Mouse (Mus musculus): Measurements from ENCODE around the gene Nup107. TPM values are rescaled to one million over a fixed set of nuclear protein-coding genes. Genes with fewer than 3 reads are reported as not detected.

Gene Nup107
- polyA plus RNA-seq, 1 experiment from 2014 or later = 40.2 TPM

DNA sequence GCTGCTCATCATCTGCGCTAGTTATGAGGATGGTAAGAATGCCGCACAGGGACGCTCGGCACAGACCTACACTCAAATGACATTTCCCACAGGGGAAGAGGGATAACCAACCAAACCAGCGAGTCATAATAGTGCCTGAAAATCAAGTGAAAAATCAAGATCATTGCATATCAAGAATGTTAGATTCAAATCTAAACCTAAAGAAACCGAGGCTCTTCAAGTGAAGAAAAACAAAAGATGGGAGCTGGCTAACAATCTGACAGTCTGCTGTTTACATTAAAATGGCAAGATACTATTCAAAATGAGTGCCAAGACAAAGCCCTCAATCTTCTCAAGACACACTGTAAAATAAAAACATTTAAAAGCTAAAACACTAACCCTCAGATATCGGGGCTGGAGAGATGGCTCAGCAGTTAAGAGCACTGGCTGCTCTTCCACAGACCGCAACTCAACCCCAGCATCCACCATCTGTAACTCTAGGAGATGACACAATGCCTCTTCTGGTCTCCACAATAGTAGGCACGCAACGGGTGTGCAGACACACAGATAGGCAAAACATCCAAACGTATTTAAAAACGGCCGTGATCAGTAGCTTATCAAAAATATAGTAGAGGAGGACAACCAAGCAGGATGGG, 8.6 kb downstream of the Nup107 start:
- ATAC-seq (ENCODE audit: extremely low read depth, insufficient number of reproducible peaks, low FRiP score, low TSS enrichment) = no peak
- Histone ChIP-seq H3K9me3 (no peaks in the 10 kb centered on the region), H3K27me3 (replicated peaks) (no peaks in the 10 kb centered on the region), H3K4me1 (no peaks in the 10 kb centered on the region), H3K36me3 (peaks cover 88% of the 10 kb centered on the region), H3K4me3 (no peak overlapping the region), H3K9ac (no peak overlapping the region), H3K27ac (replicated peaks) (no peak overlapping the region), H3K4me2 (no peak overlapping the region)
- 93% methylated on average over 13 of the region's 13 CpGs for WGBS

DNA sequence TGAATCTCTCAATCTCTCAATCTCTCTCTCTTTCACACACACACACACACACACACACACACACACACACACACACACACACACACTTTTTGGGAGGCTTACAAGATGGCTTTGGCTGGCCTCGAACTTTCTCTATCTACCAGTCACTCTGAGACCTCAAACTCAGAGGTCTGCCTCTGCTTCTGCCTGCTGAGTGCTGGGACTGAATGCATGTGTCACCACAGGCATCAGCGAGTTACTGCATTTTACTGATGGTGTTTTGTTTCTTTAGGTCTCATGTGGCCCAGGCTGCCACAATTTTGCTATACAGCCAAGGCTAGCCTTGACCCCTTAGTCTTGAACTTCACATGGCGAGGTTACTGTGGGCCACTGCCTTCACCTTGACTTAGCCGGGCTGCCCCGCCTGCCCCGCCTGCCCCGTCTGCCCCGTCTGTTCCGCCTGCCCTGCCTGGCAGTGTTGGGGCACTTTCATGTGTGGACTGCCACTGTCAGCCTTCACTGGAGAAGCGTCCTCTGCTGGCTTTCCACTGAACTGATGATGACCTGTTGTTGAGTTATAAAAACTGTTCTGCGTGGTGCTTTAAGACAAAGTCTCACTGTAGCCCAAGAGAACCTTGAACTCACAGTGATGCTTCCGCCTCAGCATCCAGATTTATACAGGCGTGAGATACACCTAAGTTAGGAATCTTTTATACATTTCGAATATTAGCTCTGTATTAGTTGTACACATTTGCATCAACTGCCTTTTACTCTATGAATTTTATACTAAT, 9.8 kb downstream of the Nup107 start:
- Histone ChIP-seq H3K27me3 (replicated peaks) (no peaks in the 10 kb centered on the region), H3K9me3 (no peaks in the 10 kb centered on the region), H3K9ac (no peak overlapping the region), H3K4me2 (no peak overlapping the region), H3K4me3 (no peak overlapping the region), H3K36me3 (peaks cover 96% of the 10 kb centered on the region), H3K27ac (replicated peaks) (no peak overlapping the region), H3K4me1 (no peaks in the 10 kb centered on the region)
- ATAC-seq (ENCODE audit: extremely low read depth, insufficient number of reproducible peaks, low FRiP score, low TSS enrichment) = no peak
- 89% methylated on average over 14 of the region's 14 CpGs for WGBS

DNA sequence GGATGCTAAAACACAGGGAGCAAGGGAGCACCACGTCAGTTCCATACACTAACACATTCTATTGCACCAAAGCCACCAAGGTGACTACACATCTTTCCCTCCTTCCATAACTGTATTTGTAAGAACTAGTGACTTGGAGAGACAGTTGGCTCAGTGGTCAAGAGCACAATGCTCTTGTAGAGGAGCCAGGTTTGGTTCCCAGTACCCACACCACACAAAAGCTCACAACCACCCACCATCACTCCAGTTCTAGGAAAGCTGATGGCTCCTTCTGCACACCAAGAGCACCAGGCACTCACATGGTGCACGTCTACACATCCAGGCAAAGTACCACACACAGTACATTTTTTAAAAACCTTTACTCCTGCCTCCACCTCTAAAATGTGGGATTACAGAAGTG, 10.4 kb downstream of the Nup107 start:
- ATAC-seq (ENCODE audit: extremely low read depth, insufficient number of reproducible peaks, low FRiP score, low TSS enrichment) = no peak
- Histone ChIP-seq H3K9ac (no peak overlapping the region), H3K4me1 (no peaks in the 10 kb centered on the region), H3K4me3 (no peak overlapping the region), H3K27me3 (replicated peaks) (no peaks in the 10 kb centered on the region), H3K36me3 (peaks cover 94% of the 10 kb centered on the region), H3K4me2 (no peak overlapping the region), H3K27ac (replicated peaks) (no peak overlapping the region), H3K9me3 (no peaks in the 10 kb centered on the region)
- WGBS = 81% methylated on average over 2 of the region's 2 CpGs

DNA sequence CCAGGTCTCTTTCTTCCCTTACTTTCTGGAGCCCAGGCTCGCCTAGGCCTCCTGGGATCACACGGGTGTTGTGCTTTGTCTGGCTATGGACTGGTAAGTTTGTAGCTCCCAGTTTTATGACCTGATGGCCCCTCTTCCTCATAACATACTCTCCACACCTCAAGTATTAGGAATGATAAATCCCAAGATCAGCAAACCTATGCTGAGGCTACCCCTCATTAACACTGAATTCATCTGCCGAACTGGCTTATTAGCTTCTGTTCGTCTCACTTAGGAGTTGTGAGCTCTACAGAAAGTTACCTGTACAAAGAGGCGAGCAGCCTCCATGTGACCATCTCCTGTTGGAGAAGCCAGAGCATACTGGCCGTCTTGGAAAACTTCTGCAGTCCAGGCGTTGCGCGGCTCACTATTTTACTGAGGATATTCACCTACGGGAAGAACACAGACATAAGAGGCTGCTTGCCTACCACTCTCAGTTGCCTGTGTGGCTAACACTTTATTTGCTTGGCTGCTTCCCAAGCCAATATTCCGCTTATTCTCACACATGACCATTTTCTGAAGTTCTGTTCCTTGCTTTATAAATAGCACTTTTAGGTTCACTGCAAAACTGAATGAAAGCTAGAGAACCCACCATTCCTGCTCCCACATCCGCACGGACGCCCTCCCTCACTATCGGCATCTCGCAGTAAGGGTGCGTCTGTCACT, 11.3 kb downstream of the Nup107 start:
- H3K9ac ChIP-seq = no peak overlapping the region
- H3K27me3 ChIP-seq (replicated peaks) = no peaks in the 10 kb centered on the region
- no peak overlapping the region for H3K4me3 ChIP-seq
- H3K4me1 ChIP-seq = no peaks in the 10 kb centered on the region
- H3K36me3 ChIP-seq = peaks cover 94% of the 10 kb centered on the region
- ATAC-seq (ENCODE audit: extremely low read depth, insufficient number of reproducible peaks, low FRiP score, low TSS enrichment) = no peak
- H3K27ac ChIP-seq (replicated peaks) = no peak overlapping the region
- H3K4me2 ChIP-seq = no peak overlapping the region
- 94% methylated on average over 17 of the region's 17 CpGs for WGBS
- no peaks in the 10 kb centered on the region for H3K9me3 ChIP-seq

DNA sequence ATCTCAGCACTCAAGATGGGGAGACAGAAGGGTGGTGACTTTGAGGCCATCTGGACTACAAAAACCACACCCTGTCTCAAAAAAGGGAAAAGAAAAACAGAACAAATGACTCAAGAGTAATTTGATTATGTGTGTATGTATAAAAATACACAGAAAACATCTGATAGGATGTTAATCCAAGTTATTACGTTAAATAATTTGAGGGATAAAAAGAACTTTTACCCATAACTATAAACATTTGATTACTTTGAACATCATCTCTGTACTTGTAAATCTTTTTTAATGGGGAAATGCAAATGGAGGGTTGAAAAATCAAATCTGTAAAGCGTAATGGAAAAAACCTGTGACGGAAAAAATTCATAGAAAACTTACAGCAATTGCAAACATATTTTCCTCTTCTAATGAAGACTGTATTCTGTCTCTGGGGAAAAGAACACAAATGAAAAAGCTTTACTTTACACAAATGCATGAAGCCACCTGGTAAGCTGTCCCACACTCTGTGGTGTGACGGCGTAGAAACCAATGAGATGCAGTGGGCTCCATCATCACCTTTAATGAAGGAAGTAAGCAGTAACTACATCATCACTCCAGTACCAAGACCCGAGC, 12.1 kb downstream of the Nup107 start:
- Histone ChIP-seq H3K4me1 (no peaks in the 10 kb centered on the region), H3K4me2 (no peak overlapping the region), H3K27me3 (replicated peaks) (no peaks in the 10 kb centered on the region), H3K9ac (no peak overlapping the region), H3K27ac (replicated peaks) (no peak overlapping the region), H3K9me3 (no peaks in the 10 kb centered on the region), H3K36me3 (peaks cover 94% of the 10 kb centered on the region), H3K4me3 (no peak overlapping the region)
- no peak for ATAC-seq (ENCODE audit: extremely low read depth, insufficient number of reproducible peaks, low FRiP score, low TSS enrichment)
- whole genome bisulfite sequencing = 94% methylated on average over 6 of the region's 6 CpGs

DNA sequence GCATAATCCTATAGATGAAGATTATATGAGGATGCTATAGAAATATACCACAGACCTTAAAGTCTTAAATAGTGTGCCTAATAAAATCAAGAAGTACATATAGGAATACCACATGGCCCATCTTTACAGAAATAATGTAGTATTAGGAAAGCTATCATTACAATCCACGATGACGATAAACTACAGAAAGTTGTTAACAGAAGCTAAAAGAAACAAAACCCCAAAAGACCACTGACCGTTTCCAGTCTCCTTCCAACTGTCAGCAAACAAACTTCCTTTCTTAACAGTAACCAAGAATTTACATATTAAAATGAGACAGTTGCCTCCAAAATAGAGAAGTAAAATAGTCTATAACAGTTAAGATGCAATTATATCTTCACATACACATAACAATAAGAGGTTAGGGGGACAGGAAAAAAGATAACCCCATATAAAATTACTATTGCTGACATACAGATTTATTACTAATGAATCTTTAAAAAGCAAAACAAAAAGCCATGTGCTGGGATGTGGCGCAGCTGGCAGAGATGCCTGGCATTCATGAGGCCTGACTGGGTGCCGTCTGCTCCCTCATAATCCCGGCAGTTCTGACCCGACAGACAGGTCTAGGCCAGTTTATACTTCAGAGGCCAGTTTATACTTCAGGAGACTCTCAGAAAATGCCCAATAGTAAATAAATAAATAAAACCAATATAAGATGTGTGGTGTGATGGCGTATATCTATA, 12.8 kb downstream of the Nup107 start:
- 91% methylated on average over 8 of the region's 8 CpGs for WGBS
- no peaks in the 10 kb centered on the region for H3K9me3 ChIP-seq
- H3K4me1 ChIP-seq = no peaks in the 10 kb centered on the region
- H3K4me3 ChIP-seq = no peak overlapping the region
- ATAC-seq (ENCODE audit: extremely low read depth, insufficient number of reproducible peaks, low FRiP score, low TSS enrichment) = no peak
- H3K4me2 ChIP-seq = no peak overlapping the region
- H3K27me3 ChIP-seq (replicated peaks) = no peaks in the 10 kb centered on the region
- no peak overlapping the region for H3K27ac ChIP-seq (replicated peaks)
- H3K9ac ChIP-seq = no peak overlapping the region
- H3K36me3 ChIP-seq = peaks cover 94% of the 10 kb centered on the region

DNA sequence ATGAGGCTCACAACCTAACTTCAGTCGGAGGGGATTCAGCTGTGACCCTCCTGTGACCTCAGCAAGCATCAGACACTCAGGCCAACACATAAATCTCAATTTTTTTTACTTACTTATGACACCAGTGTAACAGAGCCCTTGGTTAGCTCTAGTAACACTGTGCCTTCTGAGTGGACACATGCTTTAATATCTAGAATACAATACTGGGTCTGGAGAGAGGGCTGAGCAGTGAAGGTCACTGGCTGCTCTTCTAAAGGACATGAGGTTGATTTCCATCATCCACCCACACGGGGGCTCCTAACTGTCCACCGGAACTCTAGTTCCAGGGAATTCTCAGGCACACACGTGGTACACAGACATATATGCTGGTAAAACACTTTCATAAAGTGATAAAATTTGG, 13.6 kb downstream of the Nup107 start:
- H3K9ac ChIP-seq = no peak overlapping the region
- H3K9me3 ChIP-seq = no peaks in the 10 kb centered on the region
- WGBS = 70% methylated on average over 4 of the region's 4 CpGs
- no peaks in the 10 kb centered on the region for H3K27me3 ChIP-seq (replicated peaks)
- peaks cover 94% of the 10 kb centered on the region for H3K36me3 ChIP-seq
- no peak overlapping the region for H3K27ac ChIP-seq (replicated peaks)
- no peak overlapping the region for H3K4me3 ChIP-seq
- H3K4me2 ChIP-seq = no peak overlapping the region
- no peaks in the 10 kb centered on the region for H3K4me1 ChIP-seq
- ATAC-seq (ENCODE audit: extremely low read depth, insufficient number of reproducible peaks, low FRiP score, low TSS enrichment) = no peak; the same call in 1 of the 2 replicates

DNA sequence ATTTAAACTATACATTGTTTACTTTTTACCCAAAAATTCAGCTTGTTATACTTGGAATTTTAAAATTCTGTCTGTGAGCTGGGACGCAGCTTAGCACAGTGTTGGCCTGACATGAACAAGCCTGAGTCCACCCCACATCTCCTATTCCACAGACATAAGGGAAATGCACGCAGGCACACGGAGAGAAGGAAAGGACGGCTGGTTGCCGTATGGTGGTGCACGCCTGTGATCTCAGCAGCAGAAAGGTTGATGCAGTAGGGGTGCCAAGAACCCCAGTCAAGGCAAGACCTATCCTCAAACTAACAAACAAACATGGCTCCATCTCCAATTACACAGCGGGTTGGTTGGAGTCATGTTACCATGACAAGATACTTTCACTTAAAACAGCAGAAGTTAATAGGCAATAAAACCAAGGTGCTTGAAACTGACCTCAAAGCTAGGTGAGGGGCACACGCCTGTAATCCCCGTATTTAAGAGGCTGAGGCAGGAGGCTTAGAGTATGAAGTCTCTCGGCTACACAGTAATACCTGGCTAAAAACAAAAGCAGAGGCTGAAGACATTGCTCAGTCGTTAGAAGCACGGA, 14.1 kb downstream of the Nup107 start:
- no peaks in the 10 kb centered on the region for H3K4me1 ChIP-seq
- H3K36me3 ChIP-seq = peaks cover 94% of the 10 kb centered on the region
- ATAC-seq (ENCODE audit: extremely low read depth, insufficient number of reproducible peaks, low FRiP score, low TSS enrichment) = no peak
- no peak overlapping the region for H3K27ac ChIP-seq (replicated peaks)
- no peak overlapping the region for H3K4me2 ChIP-seq
- no peak overlapping the region for H3K4me3 ChIP-seq
- H3K27me3 ChIP-seq (replicated peaks) = no peaks in the 10 kb centered on the region
- WGBS = 91% methylated on average over 12 of the region's 12 CpGs
- no peaks in the 10 kb centered on the region for H3K9me3 ChIP-seq
- no peak overlapping the region for H3K9ac ChIP-seq

DNA sequence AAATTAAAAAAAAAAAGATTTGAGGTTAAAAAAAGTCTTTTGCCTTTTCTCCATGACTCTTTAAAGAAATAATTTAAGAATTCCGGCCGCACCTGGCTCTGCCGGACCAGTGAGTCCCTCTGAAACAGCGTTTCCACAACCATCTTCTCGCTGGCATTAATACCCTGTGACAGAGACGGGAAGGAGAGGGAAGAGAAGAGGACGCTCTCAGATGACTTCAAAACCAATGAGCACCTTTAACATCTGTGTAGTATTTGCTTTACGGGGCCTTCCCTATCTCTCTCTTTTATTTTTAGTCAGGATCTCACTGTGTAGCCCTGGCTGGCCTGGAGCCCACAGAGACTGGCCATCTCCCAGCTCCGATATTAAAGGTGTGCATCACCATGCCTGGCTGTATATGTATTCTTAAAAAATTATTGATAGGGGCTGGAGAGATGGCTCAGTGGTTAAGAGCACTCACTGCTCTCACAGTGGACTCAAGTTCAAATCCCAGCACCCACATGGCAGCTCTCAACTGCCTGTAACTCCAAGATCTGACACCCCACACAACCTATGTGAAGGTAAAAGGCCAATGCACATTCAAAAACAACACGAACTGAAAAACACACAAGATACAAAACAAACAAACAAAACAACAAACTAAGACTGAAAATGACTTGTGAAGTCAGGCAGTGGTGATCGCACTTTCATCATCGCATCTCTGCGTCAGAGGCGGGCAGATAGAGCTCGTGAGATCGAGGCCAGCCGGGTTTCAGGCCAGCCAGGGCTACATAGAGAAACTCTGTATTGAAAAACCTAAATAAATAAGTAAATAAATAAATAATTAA, 14.8 kb downstream of the Nup107 start:
- no peak for ATAC-seq (ENCODE audit: extremely low read depth, insufficient number of reproducible peaks, low FRiP score, low TSS enrichment)
- WGBS = 88% methylated on average over 17 of the region's 17 CpGs
- H3K9ac ChIP-seq = no peak overlapping the region
- H3K27me3 ChIP-seq (replicated peaks) = no peaks in the 10 kb centered on the region
- no peak overlapping the region for H3K27ac ChIP-seq (replicated peaks)
- H3K4me1 ChIP-seq = no peaks in the 10 kb centered on the region
- peaks cover 94% of the 10 kb centered on the region for H3K36me3 ChIP-seq
- H3K9me3 ChIP-seq = no peaks in the 10 kb centered on the region
- no peak overlapping the region for H3K4me3 ChIP-seq
- no peak overlapping the region for H3K4me2 ChIP-seq

DNA sequence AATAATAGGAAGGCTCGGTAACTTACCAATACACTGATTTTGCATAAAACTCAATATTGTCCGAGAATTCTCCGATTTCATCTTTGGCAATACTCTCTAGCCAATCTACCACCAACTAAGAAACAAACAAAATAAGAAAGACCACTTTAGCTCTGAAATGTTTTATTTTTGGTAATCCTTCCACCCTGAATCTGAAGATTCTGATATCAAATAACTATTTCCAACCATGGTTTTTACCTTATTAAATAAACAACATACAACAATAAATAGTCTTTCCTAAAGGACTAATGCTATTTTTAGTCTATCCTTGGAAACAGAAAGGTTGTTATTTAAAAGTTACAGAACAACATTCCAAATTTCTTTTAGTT, 15.4 kb downstream of the Nup107 start:
- peaks cover 94% of the 10 kb centered on the region for H3K36me3 ChIP-seq
- no peak overlapping the region for H3K27ac ChIP-seq (replicated peaks)
- no peak overlapping the region for H3K4me2 ChIP-seq
- no peaks in the 10 kb centered on the region for H3K9me3 ChIP-seq
- no peak overlapping the region for H3K4me3 ChIP-seq
- H3K9ac ChIP-seq = no peak overlapping the region
- 93% methylated on average over 3 of the region's 3 CpGs for WGBS
- H3K27me3 ChIP-seq (replicated peaks) = no peaks in the 10 kb centered on the region
- no peaks in the 10 kb centered on the region for H3K4me1 ChIP-seq
- no peak for ATAC-seq (ENCODE audit: extremely low read depth, insufficient number of reproducible peaks, low FRiP score, low TSS enrichment)
